Mouse (Mus musculus): ENCODE measurements around the gene Thop1. TPM values are rescaled to one million over a fixed set of nuclear protein-coding genes. Genes with fewer than 3 reads are reported as not detected.
"Not testable (repeated sequence)": the region's sequence is repeated elsewhere in the genome, so short reads cannot be mapped to it uniquely, and the experiment has no call there.

Gene Thop1
- polyA plus RNA-seq, 1 experiment from 2014 or later: 33.3 TPM

GRCm38 (mm10) chr10:81064519-81064918, 5.3 kb upstream of the Thop1 start:
- WGBS: 92% methylated on average over 8 of the region's 8 CpGs
- not testable (repeated sequence) for H3K36me3 ChIP-seq (ENCODE audit: control insufficient read depth, insufficient read depth, low read length); H3K4me2 ChIP-seq (ENCODE audit: low read depth, low read length); H3K27me3 ChIP-seq (ENCODE audit: control insufficient read depth, insufficient read depth, low read length); H3K4me1 ChIP-seq (ENCODE audit: control insufficient read depth, insufficient read depth, low read length); H3K9me3 ChIP-seq (ENCODE audit: control insufficient read depth, low read length); H3K27ac ChIP-seq (ENCODE audit: low read depth, low read length); ATAC-seq (ENCODE audit: low read depth); H3K9ac ChIP-seq (replicated peaks; ENCODE audit: low read depth, low read length); H3K4me3 ChIP-seq (ENCODE audit: low read depth, low read length)

DNA sequence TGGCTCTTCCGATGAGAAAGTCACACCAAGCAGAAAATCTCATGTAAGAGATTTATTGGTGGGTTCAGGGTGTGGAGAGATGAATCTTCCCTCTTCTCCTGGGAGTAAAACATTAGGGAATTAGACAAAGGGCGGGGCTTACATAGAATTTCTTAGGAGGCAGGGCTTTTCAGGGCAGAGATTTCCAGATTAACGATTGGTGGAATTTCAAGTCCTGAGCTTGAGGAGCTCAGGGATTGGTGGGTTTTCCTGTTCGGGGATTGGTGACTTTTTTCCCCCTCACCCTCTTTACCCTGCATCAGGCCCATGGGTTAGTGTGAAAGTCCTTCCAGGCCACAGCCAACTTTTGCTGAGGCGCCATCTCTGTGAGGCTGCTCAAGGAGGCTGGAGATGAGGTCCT, 1.1 kb upstream of the Thop1 start:
- H3K27ac ChIP-seq (ENCODE audit: low read depth, low read length): no peak overlapping the region
- WGBS: 77% methylated on average over 5 of the region's 5 CpGs
- H3K4me2 ChIP-seq (ENCODE audit: low read depth, low read length): no peak overlapping the region

GRCm38 (mm10) chr10:81072290-81072689, 2.5 kb downstream of the Thop1 start:
- Histone ChIP-seq H3K36me3 (ENCODE audit: control insufficient read depth, insufficient read depth, low read length) (peaks cover 13% of the 10 kb centered on the region; the same call in 1 of the 2 replicates), H3K4me2 (ENCODE audit: low read depth, low read length) (no peak overlapping the region), H3K4me3 (ENCODE audit: low read depth, low read length) (no peak overlapping the region), H3K27ac (ENCODE audit: low read depth, low read length) (no peak overlapping the region), H3K27me3 (ENCODE audit: control insufficient read depth, insufficient read depth, low read length) (no peaks in the 10 kb centered on the region), H3K9ac (replicated peaks; ENCODE audit: low read depth, low read length) (no peak overlapping the region), H3K9me3 (ENCODE audit: control insufficient read depth, low read length) (no peaks in the 10 kb centered on the region), H3K4me1 (ENCODE audit: control insufficient read depth, insufficient read depth, low read length) (peaks cover 13% of the 10 kb centered on the region)
- ATAC-seq (ENCODE audit: low read depth): no peak
- WGBS: 93% methylated on average over 8 of the region's 8 CpGs

More for the DNA sequence above, 1.1 kb upstream of the Thop1 start:
- Histone ChIP-seq H3K36me3 (ENCODE audit: control insufficient read depth, insufficient read depth, low read length) (peaks cover 6% of the 10 kb centered on the region; the same call in 1 of the 2 replicates), H3K9me3 (ENCODE audit: control insufficient read depth, low read length) (no peaks in the 10 kb centered on the region), H3K27me3 (ENCODE audit: control insufficient read depth, insufficient read depth, low read length) (no peaks in the 10 kb centered on the region), H3K4me3 (ENCODE audit: low read depth, low read length) (no peak overlapping the region), H3K4me1 (ENCODE audit: control insufficient read depth, insufficient read depth, low read length) (peaks cover 13% of the 10 kb centered on the region), H3K9ac (replicated peaks; ENCODE audit: low read depth, low read length) (no peak overlapping the region)
- ATAC-seq (ENCODE audit: low read depth): no peak

DNA sequence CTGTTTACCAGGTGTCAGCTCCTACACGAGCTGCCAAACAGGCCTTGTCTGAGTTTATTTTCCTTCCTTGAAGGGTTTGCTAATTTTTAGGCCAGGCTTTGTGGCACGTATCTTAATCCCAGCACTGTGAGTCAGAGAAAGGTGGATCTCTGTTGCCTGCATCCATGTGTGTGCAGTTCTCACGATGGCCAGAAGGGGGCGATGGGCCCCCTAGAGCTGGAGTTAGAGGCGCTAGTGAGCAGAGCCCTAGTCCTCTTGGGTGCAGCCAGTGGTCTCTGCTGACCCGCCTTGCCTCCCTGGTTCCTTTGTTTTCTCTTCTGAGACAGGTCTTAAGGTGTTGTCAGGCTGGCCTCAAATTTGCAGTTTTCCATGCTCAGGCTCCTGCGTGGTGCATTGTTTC, 3.6 kb downstream of the Thop1 start:
- no peak overlapping the region for H3K4me2 ChIP-seq (ENCODE audit: low read depth, low read length)
- H3K4me3 ChIP-seq (ENCODE audit: low read depth, low read length): no peak overlapping the region
- WGBS: 70% methylated on average over 7 of the region's 7 CpGs
- H3K27me3 ChIP-seq (ENCODE audit: control insufficient read depth, insufficient read depth, low read length): no peaks in the 10 kb centered on the region
- H3K36me3 ChIP-seq (ENCODE audit: control insufficient read depth, insufficient read depth, low read length): peaks cover 14% of the 10 kb centered on the region; the same call in 1 of the 2 replicates
- no peaks in the 10 kb centered on the region for H3K9me3 ChIP-seq (ENCODE audit: control insufficient read depth, low read length)
- ATAC-seq (ENCODE audit: low read depth): no peak
- H3K27ac ChIP-seq (ENCODE audit: low read depth, low read length): no peak overlapping the region
- H3K9ac ChIP-seq (replicated peaks; ENCODE audit: low read depth, low read length): no peak overlapping the region
- peaks cover 13% of the 10 kb centered on the region for H3K4me1 ChIP-seq (ENCODE audit: control insufficient read depth, insufficient read depth, low read length)

DNA sequence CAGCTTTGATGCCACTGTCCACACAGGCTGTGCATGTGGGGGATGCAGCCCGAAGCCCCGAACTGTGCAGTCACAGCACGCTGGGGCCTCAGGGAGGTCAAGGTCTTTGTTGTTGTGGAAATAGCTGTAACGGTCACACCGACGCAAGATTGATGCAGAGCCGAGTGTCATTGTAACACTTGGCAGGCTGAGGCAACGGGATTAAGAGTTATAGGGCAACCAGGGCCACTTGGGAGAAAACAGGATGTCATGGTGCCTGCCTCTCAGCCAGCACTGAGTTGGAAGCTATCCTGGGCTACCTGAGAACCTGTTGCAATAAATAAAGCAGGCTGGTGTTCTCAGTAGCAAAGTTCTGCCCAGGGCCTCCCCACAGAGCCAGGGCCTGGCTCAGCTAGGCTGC, 5.9 kb downstream of the Thop1 start:
- ATAC-seq (ENCODE audit: low read depth): no peak
- peaks cover 35% of the 10 kb centered on the region for H3K36me3 ChIP-seq (ENCODE audit: control insufficient read depth, insufficient read depth, low read length)
- 46% methylated on average over 8 of the region's 8 CpGs for WGBS

GRCm38 (mm10) chr10:81076356-81076755, 6.5 kb downstream of the Thop1 start:
- 96% methylated on average over 1 of the region's 1 CpGs for WGBS
- no peak overlapping the region for H3K9ac ChIP-seq (replicated peaks; ENCODE audit: low read depth, low read length)
- H3K4me3 ChIP-seq (ENCODE audit: low read depth, low read length): no peak overlapping the region
- no peak overlapping the region for H3K4me2 ChIP-seq (ENCODE audit: low read depth, low read length)
- no peak for ATAC-seq (ENCODE audit: low read depth)
- no peak overlapping the region for H3K27ac ChIP-seq (ENCODE audit: low read depth, low read length)
- no peaks in the 10 kb centered on the region for H3K9me3 ChIP-seq (ENCODE audit: control insufficient read depth, low read length)
- H3K36me3 ChIP-seq (ENCODE audit: control insufficient read depth, insufficient read depth, low read length): peaks cover 41% of the 10 kb centered on the region
- H3K27me3 ChIP-seq (ENCODE audit: control insufficient read depth, insufficient read depth, low read length): no peaks in the 10 kb centered on the region
- no peaks in the 10 kb centered on the region; the same call in 1 of the 2 replicates for H3K4me1 ChIP-seq (ENCODE audit: control insufficient read depth, insufficient read depth, low read length)

More for the DNA sequence above, 5.9 kb downstream of the Thop1 start:
- Histone ChIP-seq H3K4me1 (ENCODE audit: control insufficient read depth, insufficient read depth, low read length) (peaks cover 3% of the 10 kb centered on the region), H3K4me2 (ENCODE audit: low read depth, low read length) (no peak overlapping the region), H3K27me3 (ENCODE audit: control insufficient read depth, insufficient read depth, low read length) (no peaks in the 10 kb centered on the region), H3K9ac (replicated peaks; ENCODE audit: low read depth, low read length) (no peak overlapping the region), H3K27ac (ENCODE audit: low read depth, low read length) (no peak overlapping the region), H3K4me3 (ENCODE audit: low read depth, low read length) (no peak overlapping the region), H3K9me3 (ENCODE audit: control insufficient read depth, low read length) (no peaks in the 10 kb centered on the region)

DNA sequence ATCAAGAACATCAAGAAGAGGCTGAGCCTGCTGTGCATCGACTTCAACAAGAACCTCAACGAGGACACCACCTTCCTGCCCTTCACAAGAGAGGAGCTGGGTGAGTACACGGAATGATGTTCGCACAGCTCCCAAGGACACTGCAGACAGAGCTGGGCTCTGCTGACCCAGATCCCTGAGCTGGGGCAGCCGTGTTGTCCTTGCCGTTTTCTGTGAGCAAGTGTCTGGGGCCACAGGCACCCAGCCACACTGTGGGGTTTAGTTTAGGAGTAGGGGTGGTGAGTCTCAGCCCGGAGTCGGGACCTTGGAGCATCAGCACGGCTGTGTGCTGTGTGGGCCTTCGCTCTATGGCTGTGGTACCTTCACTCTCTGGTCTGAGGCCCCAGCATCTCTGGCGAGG, 8.1 kb downstream of the Thop1 start:
- Histone ChIP-seq H3K9me3 (ENCODE audit: control insufficient read depth, low read length) (no peaks in the 10 kb centered on the region), H3K36me3 (ENCODE audit: control insufficient read depth, insufficient read depth, low read length) (peaks cover 49% of the 10 kb centered on the region), H3K27ac (ENCODE audit: low read depth, low read length) (no peak overlapping the region), H3K4me1 (ENCODE audit: control insufficient read depth, insufficient read depth, low read length) (no peaks in the 10 kb centered on the region), H3K27me3 (ENCODE audit: control insufficient read depth, insufficient read depth, low read length) (no peaks in the 10 kb centered on the region), H3K4me2 (ENCODE audit: low read depth, low read length) (no peak overlapping the region), H3K4me3 (ENCODE audit: low read depth, low read length) (no peak overlapping the region), H3K9ac (replicated peaks; ENCODE audit: low read depth, low read length) (no peak overlapping the region)
- 93% methylated on average over 11 of the region's 11 CpGs for WGBS
- ATAC-seq (ENCODE audit: low read depth): no peak

DNA sequence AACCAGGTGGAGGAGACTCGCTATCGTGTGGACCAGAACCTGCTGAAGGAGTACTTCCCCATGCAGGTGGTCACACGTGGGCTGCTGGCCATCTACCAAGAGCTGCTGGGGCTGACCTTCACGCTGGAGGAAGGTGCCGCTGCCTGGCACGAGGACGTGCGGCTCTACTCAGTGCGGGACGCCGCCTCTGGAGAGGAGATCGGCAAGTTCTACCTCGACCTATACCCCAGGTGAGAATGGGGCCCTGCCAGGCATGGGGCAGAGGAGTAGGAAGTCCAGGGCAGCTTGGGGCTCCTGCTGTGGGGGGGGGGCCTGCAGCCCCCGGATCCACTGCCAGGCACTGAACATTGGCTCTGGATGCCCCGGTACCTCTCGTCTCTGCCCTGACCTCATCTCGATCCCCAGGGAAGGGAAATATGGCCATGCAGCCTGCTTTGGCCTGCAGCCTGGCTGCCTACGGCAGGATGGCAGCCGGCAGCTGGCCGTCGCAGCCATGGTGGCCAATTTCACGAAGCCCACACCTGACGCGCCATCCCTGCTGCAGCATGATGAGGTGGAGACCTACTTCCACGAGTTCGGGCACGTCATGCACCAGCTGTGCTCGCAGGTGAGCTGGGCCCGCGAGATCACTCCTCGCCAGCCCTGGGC, 10.3 kb downstream of the Thop1 start:
- no peak for ATAC-seq (ENCODE audit: low read depth)
- H3K27me3 ChIP-seq (ENCODE audit: control insufficient read depth, insufficient read depth, low read length): no peaks in the 10 kb centered on the region
- no peak overlapping the region for H3K4me2 ChIP-seq (ENCODE audit: low read depth, low read length)
- no peak overlapping the region for H3K27ac ChIP-seq (ENCODE audit: low read depth, low read length)
- H3K9ac ChIP-seq (replicated peaks; ENCODE audit: low read depth, low read length): no peak overlapping the region
- H3K4me3 ChIP-seq (ENCODE audit: low read depth, low read length): no peak overlapping the region
- peaks cover 38% of the 10 kb centered on the region for H3K36me3 ChIP-seq (ENCODE audit: control insufficient read depth, insufficient read depth, low read length)
- H3K9me3 ChIP-seq (ENCODE audit: control insufficient read depth, low read length): no peaks in the 10 kb centered on the region
- WGBS: 96% methylated on average over 31 of the region's 31 CpGs
- no peaks in the 10 kb centered on the region for H3K4me1 ChIP-seq (ENCODE audit: control insufficient read depth, insufficient read depth, low read length)

DNA sequence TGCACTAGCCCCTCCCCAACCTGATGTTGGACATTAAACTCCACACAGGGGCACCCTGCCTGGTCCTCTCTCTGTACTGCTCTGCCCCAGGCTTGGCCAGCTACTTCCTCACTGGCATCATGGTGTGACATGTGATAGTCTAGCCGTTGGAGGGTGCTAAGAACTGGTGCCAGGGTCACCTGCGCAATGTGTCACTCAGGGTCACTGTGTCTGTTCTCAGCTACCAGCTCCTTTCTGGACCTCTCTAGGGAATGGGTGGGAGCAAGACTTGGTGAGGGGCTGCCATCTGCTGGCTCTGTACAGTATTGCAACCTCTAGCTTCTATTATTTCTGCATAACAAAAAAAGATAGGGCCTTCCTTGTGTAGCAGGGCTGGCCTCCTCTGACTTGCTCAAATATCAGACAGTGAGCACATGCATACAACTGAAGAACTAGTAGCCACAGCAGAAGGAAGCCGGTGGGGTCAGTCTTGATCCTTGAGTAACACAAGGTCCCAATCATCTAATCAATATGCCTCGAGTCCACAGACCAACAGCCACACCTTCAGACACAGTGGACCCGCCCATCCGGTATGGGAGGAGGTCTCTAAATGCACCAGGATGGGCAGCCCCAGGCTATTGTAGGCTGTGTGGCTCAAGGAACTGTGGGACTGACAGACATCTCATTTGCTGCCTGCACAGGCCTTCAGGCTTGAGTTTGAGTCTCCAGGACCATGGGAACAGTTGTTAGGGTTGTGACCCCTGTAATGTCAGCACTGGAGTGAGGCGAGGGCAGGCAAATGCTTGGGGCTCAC, 12.5 kb downstream of the Thop1 start:
- ATAC-seq (ENCODE audit: low read depth): peak; percentile 33; the same call in 1 of the 2 replicates
- Histone ChIP-seq H3K4me1 (ENCODE audit: control insufficient read depth, insufficient read depth, low read length) (no peaks in the 10 kb centered on the region), H3K9ac (replicated peaks; ENCODE audit: low read depth, low read length) (no peak overlapping the region), H3K27me3 (ENCODE audit: control insufficient read depth, insufficient read depth, low read length) (no peaks in the 10 kb centered on the region), H3K27ac (ENCODE audit: low read depth, low read length) (no peak overlapping the region), H3K4me2 (ENCODE audit: low read depth, low read length) (no peak overlapping the region), H3K4me3 (ENCODE audit: low read depth, low read length) (no peak overlapping the region), H3K36me3 (ENCODE audit: control insufficient read depth, insufficient read depth, low read length) (peaks cover 36% of the 10 kb centered on the region), H3K9me3 (ENCODE audit: control insufficient read depth, low read length) (no peaks in the 10 kb centered on the region)
- 85% methylated on average over 7 of the region's 7 CpGs for WGBS
